Mouse (Mus musculus): ENCODE results near the gene Gcg. TPM values are rescaled to one million over a fixed set of nuclear protein-coding genes. Genes with fewer than 3 reads are reported as not detected.
A peak's percentile ranks its signal among the peaks of the same experiment; 100 is the strongest.

Gcg gene
- polyA plus RNA-seq, 1 experiment from 2014 or later: not detected

- ATAC-seq (ENCODE audit: extremely low read depth, insufficient number of reproducible peaks, low FRiP score, low TSS enrichment): no peak
- no peak overlapping the region for H3K27ac ChIP-seq (replicated peaks)
- peaks cover 7% of the 10 kb centered on the region; the same call in 1 of the 2 replicates for H3K27me3 ChIP-seq (replicated peaks)
- H3K4me3 ChIP-seq: no peak overlapping the region
- no peaks in the 10 kb centered on the region for H3K9me3 ChIP-seq
- no peaks in the 10 kb centered on the region for H3K36me3 ChIP-seq
- H3K4me2 ChIP-seq: no peak overlapping the region
- 61% methylated on average over 18 of the region's 18 CpGs for WGBS
- H3K9ac ChIP-seq: no peak overlapping the region
- no peaks in the 10 kb centered on the region for H3K4me1 ChIP-seq
Observed at GRCm38 (mm10) chr2:62459241-62460174, 23.9 kb downstream of the Gcg start.

- no peak for ATAC-seq (ENCODE audit: extremely low read depth, insufficient number of reproducible peaks, low FRiP score, low TSS enrichment)
- WGBS: 40% methylated on average over 9 of the region's 9 CpGs
- H3K27ac ChIP-seq (replicated peaks): no peak overlapping the region
- no peak overlapping the region for H3K4me2 ChIP-seq
- no peak overlapping the region for H3K9ac ChIP-seq
- peaks cover 7% of the 10 kb centered on the region; the same call in 1 of the 2 replicates for H3K27me3 ChIP-seq (replicated peaks)
- no peaks in the 10 kb centered on the region for H3K9me3 ChIP-seq
- H3K4me3 ChIP-seq: no peak overlapping the region
- no peaks in the 10 kb centered on the region for H3K4me1 ChIP-seq
- no peaks in the 10 kb centered on the region for H3K36me3 ChIP-seq
Observed at GRCm38 (mm10) chr2:62458070-62458469, 25.4 kb downstream of the Gcg start.

- Histone ChIP-seq H3K4me3 (no peak overlapping the region), H3K9me3 (no peaks in the 10 kb centered on the region), H3K4me1 (no peaks in the 10 kb centered on the region), H3K9ac (no peak overlapping the region), H3K36me3 (no peaks in the 10 kb centered on the region), H3K27ac (replicated peaks) (no peak overlapping the region), H3K4me2 (no peak overlapping the region), H3K27me3 (replicated peaks) (peaks cover 7% of the 10 kb centered on the region; the same call in 1 of the 2 replicates)
- 71% methylated on average over 11 of the region's 11 CpGs for WGBS
- ATAC-seq (ENCODE audit: extremely low read depth, insufficient number of reproducible peaks, low FRiP score, low TSS enrichment): no peak
Observed at GRCm38 (mm10) chr2:62454991-62455390, 28.5 kb downstream of the Gcg start.

GRCm38 (mm10) chr2:62454033-62454432, 29.4 kb downstream of the Gcg start:
- Histone ChIP-seq H3K9ac (no peak overlapping the region), H3K27ac (replicated peaks) (no peak overlapping the region), H3K36me3 (no peaks in the 10 kb centered on the region), H3K4me3 (no peak overlapping the region), H3K4me1 (no peaks in the 10 kb centered on the region), H3K9me3 (no peaks in the 10 kb centered on the region), H3K27me3 (replicated peaks) (peaks cover 5% of the 10 kb centered on the region; the same call in 1 of the 2 replicates), H3K4me2 (no peak overlapping the region)
- ATAC-seq (ENCODE audit: extremely low read depth, insufficient number of reproducible peaks, low FRiP score, low TSS enrichment): no peak
- WGBS: 59% methylated on average over 6 of the region's 6 CpGs

- H3K4me2 ChIP-seq: no peak overlapping the region
- H3K4me1 ChIP-seq: no peaks in the 10 kb centered on the region
- ATAC-seq (ENCODE audit: extremely low read depth, insufficient number of reproducible peaks, low FRiP score, low TSS enrichment): no peak
- 75% methylated on average over 6 of the region's 6 CpGs for WGBS
- H3K4me3 ChIP-seq: no peak overlapping the region
- no peak overlapping the region for H3K27ac ChIP-seq (replicated peaks)
- no peaks in the 10 kb centered on the region for H3K36me3 ChIP-seq
- H3K9me3 ChIP-seq: no peaks in the 10 kb centered on the region
- no peaks in the 10 kb centered on the region for H3K27me3 ChIP-seq (replicated peaks)
- H3K9ac ChIP-seq: no peak overlapping the region
Observed at GRCm38 (mm10) chr2:62450364-62450763, 33.1 kb downstream of the Gcg start.

GRCm38 (mm10) chr2:62449692-62450346, 33.6 kb downstream of the Gcg start:
- no peak overlapping the region for H3K9ac ChIP-seq
- no peaks in the 10 kb centered on the region for H3K27me3 ChIP-seq (replicated peaks)
- no peaks in the 10 kb centered on the region for H3K4me1 ChIP-seq
- no peaks in the 10 kb centered on the region for H3K9me3 ChIP-seq
- H3K27ac ChIP-seq (replicated peaks): no peak overlapping the region
- 74% methylated on average over 5 of the region's 5 CpGs for WGBS
- no peaks in the 10 kb centered on the region for H3K36me3 ChIP-seq
- H3K4me3 ChIP-seq: no peak overlapping the region
- no peak for ATAC-seq (ENCODE audit: extremely low read depth, insufficient number of reproducible peaks, low FRiP score, low TSS enrichment)
- no peak overlapping the region for H3K4me2 ChIP-seq

- H3K4me1 ChIP-seq: peaks cover 9% of the 10 kb centered on the region; the same call in 1 of the 2 replicates
- no peaks in the 10 kb centered on the region for H3K27me3 ChIP-seq (replicated peaks)
- H3K9me3 ChIP-seq: no peaks in the 10 kb centered on the region
- no peak for ATAC-seq (ENCODE audit: extremely low read depth, insufficient number of reproducible peaks, low FRiP score, low TSS enrichment)
- WGBS: 29% methylated on average over 13 of the region's 13 CpGs
- no peaks in the 10 kb centered on the region for H3K36me3 ChIP-seq
- H3K4me2 ChIP-seq: peak overlapping the region; percentile 66
- H3K27ac ChIP-seq (replicated peaks): no peak overlapping the region
- peak overlapping the region; percentile 28; the same call in 1 of the 2 replicates for H3K9ac ChIP-seq
- H3K4me3 ChIP-seq: peak overlapping the region; percentile 46
Observed at GRCm38 (mm10) chr2:62440802-62441544, 42.5 kb downstream of the Gcg start.

GRCm38 (mm10) chr2:62440083-62440482, 43.4 kb downstream of the Gcg start:
- no peak for ATAC-seq (ENCODE audit: extremely low read depth, insufficient number of reproducible peaks, low FRiP score, low TSS enrichment)
- no peak overlapping the region for H3K4me3 ChIP-seq
- no peaks in the 10 kb centered on the region for H3K9me3 ChIP-seq
- H3K9ac ChIP-seq: no peak overlapping the region
- WGBS: 66% methylated on average over 4 of the region's 4 CpGs
- H3K36me3 ChIP-seq: no peaks in the 10 kb centered on the region
- no peak overlapping the region for H3K4me2 ChIP-seq
- H3K4me1 ChIP-seq: peaks cover 9% of the 10 kb centered on the region; the same call in 1 of the 2 replicates
- no peaks in the 10 kb centered on the region for H3K27me3 ChIP-seq (replicated peaks)
- no peak overlapping the region for H3K27ac ChIP-seq (replicated peaks)

- Histone ChIP-seq H3K4me2 (no peak overlapping the region), H3K36me3 (no peaks in the 10 kb centered on the region), H3K9ac (no peak overlapping the region), H3K27ac (replicated peaks) (no peak overlapping the region), H3K27me3 (replicated peaks) (no peaks in the 10 kb centered on the region), H3K4me1 (no peaks in the 10 kb centered on the region), H3K9me3 (no peaks in the 10 kb centered on the region), H3K4me3 (no peak overlapping the region)
- ATAC-seq (ENCODE audit: extremely low read depth, insufficient number of reproducible peaks, low FRiP score, low TSS enrichment): no peak
- 77% methylated on average over 8 of the region's 8 CpGs for WGBS
Observed at GRCm38 (mm10) chr2:62431245-62431795, 52.1 kb downstream of the Gcg start.

GRCm38 (mm10) chr2:62425941-62426340, 57.5 kb downstream of the Gcg start:
- no peak overlapping the region for H3K9ac ChIP-seq
- H3K9me3 ChIP-seq: no peaks in the 10 kb centered on the region
- no peak for ATAC-seq (ENCODE audit: extremely low read depth, insufficient number of reproducible peaks, low FRiP score, low TSS enrichment)
- WGBS: 75% methylated on average over 3 of the region's 3 CpGs
- H3K36me3 ChIP-seq: no peaks in the 10 kb centered on the region
- H3K4me3 ChIP-seq: no peak overlapping the region
- H3K27me3 ChIP-seq (replicated peaks): no peaks in the 10 kb centered on the region
- H3K4me2 ChIP-seq: no peak overlapping the region
- H3K27ac ChIP-seq (replicated peaks): no peak overlapping the region
- peaks cover 9% of the 10 kb centered on the region for H3K4me1 ChIP-seq
